Mouse (Mus musculus) bone marrow, adult 2 months (tissue): ENCODE data around the gene Olfr1104.

Experiments
- CTCF ChIP-seq: fragments of 200-500 bp; IDR thresholded peaks from 2 replicates; pipeline ENCODE4 v1.5.1; 2011; ENCODE audit warnings: low read length, control low read depth; ENCODE audit not compliant: control insufficient read depth, insufficient read depth
- POLR2A ChIP-seq: fragments of 200-500 bp; IDR thresholded peaks from 2 replicates; pipeline ENCODE4 v1.6.1; 2011; ENCODE audit warnings: low read depth, mild to moderate bottlenecking, control low read depth, low read length, borderline replicate concordance; ENCODE audit not compliant: control insufficient read depth

DNA sequence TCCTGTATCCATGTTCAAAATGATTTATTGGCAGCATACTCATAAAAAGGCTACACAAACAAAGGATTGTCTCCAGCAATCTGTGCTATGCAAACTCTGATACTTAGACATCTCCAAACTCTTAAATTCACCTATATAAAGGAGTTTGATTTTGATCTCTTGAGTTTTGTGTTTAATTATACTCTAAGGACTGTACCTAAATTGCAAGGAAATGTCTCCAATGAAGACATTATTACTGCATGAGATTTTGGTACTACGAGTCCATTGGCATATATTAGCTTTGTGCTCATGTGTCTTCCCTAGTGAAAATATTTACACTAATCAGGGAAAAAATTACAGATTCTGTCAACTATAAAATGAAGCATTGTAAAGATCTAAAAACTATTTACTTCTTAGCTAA, at the start of gene Olfr1104:
- no peak for TF ChIP-seq CTCF
- TF ChIP-seq POLR2A: no peak
